Mouse (Mus musculus) ZHBTc4 (cell line): ENCODE results near the gene Aym1.
A peak's percentile ranks its signal among the peaks of the same experiment; 100 is the strongest.

ENCODE experiments used
- DNase-seq: peaks from one replicate; pipeline ENCODE4 v3.0.0-alpha.2; 2011; ENCODE audit warnings: low read depth, low spot score

The Aym1 gene

GRCm38 (mm10) chr5:113352636-113353035 lies 4.5 kb upstream of the Aym1 start:
- DNase-seq = peak; percentile 69

DNA sequence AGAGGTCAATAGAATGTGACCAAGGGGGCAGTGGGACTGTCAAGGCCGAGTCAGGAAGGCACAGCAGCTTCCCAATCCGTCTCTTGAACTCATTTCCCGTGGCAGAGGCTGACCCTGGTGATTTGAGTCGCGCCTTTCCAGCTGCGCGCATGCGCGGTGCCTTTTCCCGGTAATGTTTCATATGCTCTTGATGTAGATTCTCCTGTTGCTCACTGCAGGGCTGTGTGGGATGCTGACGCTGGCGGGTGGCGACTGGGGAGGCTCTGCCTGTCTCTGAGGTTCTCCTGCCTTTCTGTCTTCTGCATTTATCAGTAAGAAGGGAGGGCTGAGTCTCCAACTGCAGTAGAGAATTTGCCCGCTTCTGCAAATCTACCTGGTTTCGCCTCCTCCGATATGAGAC lies 2.8 kb upstream of the Aym1 start:
- peak; percentile 67 for DNase-seq

DNA sequence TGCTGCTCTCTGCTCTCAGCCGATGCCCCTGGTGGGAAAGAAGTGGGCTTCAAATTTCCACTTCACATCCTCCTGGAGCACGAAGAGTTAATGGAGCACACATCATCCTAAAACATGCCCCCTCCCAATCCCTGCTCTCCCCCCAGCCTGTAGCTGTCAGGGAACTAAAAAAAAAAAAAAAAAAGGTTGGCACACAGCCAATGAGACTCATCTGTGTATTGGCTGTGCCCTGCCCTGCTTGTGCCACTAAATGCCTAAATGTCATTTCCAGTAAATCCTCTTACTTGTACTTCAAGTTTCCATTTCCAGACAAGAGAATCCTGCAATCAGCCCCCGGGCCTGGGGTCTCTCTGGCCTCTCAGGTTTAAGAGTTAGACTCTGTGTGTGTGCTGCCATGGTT lies 562 bp downstream of the Aym1 start:
- no peak for DNase-seq

- peak; percentile 88 for DNase-seq
These were observed 1.7 kb downstream of the Aym1 start for GRCm38 (mm10) chr5:113358833-113359232.

DNA sequence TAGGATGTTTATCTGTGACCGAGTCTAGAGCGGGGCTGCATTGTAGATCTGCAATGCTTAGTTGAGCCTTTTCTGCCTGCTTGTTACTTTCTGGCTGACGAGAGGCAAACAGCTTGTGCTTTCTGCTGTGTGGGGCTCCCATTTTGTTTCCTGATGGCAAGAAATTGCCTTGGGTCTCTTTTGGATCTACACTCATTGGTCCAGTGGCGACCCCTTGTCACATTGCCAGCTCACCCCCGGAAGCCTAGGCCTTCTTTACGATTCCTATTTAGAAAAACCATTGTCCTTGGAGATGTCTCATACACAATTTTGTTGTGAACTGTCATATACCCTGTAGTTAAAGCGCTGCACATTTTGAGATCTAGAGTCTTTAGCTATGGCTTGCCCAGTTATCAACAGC lies 4.2 kb downstream of the Aym1 start:
- no peak for DNase-seq

DNA sequence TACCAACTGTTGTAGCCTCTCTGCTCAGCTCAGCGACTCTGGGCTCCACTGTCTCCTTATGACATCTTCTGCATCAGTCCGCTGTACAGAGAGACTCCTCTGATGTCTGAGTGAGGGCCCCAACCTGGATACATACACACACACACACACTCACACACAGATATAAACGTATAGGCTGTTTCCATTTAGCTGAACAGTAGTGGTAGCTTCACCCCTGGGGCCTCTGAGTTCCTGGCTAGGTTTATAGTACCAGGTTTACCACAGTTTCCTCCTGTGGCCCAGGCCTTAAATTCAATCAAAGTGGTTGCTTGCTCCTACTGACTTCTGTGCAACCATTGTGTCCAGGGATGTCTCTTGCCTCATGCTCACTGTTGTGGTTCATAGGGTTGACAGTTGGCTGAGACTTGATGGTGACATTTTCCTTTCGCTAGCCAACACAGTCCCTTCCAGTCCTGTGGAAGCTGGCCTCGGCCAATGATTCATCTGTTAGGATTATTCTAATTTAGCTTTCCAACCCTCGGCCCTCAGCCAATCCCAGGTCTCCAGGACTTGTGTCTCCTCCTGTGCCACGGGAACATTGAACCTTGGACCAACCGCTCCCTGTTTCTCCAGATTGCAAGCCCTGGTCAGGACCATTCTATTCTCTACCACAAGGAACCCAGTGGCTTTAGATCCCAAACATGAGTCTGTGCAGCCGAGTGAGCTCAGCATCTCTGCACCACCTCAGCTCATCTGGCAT lies 5.3 kb downstream of the Aym1 start:
- no peak for DNase-seq

DNA sequence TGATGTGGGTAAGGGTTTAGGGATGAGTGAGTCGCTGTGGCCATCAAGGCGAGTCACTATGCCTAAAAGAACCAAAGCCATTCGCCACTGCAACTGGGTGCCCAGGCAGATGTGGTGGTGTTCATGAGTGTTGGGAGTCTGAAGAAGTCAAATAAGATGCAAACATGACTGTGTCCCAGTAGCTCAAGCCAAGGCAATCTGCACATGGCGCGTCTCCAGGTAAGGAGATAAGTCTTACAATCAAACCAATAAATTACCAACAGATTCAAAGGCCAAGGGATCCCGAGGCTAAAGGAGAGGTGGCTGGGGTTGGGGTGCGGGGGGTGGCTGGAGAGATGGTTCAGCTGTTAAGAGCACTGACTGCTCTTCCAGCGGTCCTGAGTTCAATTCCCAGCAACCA lies 6.1 kb downstream of the Aym1 start:
- no peak for DNase-seq

DNA sequence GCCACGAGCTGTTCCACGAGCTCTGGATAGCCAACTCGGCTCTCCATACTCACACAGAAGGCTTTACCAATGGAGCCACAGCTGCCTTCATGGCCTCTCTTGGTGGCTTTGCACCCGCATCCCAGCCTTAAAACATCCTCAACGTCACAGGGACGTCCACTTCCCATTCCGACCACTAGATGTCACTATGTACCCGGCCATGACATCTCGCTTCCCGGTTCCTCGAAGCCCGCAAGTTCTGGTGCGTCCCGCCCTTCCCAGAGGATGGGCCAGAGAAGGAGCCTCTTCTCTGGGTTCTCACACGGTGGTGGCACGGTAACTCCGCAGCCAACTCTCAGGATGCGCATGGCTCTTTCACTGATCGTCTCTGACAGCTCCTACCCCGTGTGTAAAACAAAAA lies 8.8 kb downstream of the Aym1 start:
- peak; percentile 93 for DNase-seq

DNA sequence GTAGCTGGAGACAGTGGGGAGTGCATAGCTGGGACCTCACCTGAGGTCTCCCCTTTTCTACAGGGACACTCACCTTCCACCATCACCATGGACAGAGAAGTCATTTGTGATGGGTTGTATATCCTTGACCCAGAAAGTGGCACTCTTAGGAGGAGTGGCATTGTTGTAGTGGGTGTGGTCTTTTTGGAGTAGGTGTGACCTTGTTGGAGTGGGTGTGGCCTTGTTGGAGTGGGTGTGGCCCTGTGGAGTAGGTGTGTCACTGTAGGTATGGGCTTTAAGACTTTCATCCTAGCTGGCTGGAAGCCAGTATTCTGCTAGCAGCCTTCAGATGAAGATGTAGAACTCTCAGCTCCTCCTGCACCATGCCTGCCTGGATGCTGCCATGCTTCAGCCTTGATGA lies 10.6 kb downstream of the Aym1 start:
- DNase-seq = peak; percentile 70

DNA sequence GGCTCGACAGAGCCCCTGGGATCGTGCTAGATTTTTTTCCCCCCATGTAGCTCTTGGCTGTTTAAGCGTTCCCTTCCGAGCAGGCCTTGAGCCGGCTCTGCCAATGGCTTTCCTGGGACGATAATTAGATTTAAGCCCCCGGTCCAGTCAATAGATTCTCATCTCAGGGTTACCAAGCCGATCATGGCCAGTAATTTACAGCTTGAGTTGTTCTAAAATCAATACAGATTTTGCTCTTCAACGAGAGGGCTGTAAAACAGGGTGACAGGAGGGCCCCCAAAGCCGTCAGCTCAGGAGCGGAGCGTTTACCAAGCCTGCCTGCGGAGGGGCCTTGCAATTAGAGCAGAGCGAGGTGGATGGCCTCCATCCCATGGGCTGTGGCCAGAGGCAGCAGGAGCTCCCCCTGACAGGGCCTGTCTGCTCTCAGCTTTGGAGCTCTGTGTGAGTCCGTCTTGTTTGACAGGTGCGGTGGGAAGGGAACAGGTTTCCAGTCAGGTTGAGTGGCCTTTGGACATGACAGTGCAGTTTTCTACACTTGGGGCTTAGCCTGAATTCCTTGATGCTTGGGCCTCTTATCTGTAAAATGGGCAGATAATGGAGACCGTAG lies 12.3 kb downstream of the Aym1 start:
- DNase-seq = no peak

GRCm38 (mm10) chr5:113372449-113372848 lies 15.4 kb downstream of the Aym1 start:
- DNase-seq = no peak

- DNase-seq = peak; percentile 83
These were observed 16.2 kb downstream of the Aym1 start for GRCm38 (mm10) chr5:113372995-113373950.

DNA sequence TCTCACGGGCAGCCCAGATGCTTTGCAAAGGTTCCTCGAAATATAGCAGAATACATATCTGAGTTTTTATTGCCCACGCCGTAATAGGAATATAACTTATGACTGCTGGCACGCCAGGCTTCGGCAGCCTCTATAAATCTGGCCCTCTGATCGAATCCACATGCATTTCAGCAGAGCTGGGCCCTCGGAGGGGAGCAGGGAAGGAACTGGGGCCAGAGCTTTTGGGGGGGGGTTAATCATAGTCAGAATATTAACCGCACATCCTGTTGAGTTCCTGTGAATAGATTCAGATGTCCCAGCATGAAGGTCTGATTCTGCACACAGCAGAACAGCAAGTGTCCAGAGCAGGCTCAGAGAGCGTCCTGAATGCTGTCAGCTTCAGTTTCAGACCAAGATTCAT lies 17.2 kb downstream of the Aym1 start:
- DNase-seq = no peak

GRCm38 (mm10) chr5:113375783-113376182 lies 18.7 kb downstream of the Aym1 start:
- peak; percentile 90 for DNase-seq

DNA sequence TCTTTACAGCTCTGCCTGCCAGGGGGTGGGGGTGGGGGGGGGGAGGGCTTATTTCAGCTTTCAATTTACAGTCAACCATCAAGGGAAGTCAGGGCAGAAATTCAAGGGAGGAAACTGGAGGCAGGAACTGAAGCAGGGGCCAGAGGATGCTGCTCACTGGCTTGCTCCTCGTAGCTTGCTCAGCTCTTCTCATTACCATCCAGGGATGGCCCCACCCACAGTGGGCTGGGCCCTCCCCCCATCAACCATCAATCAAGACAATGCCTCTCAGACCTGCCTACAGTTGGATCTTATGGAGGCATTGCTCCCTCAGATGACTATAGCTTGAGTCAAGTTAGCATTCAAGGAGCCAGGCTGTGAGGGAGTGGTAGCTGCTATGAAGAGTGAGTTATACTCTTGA lies 19.2 kb downstream of the Aym1 start:
- DNase-seq = peak; percentile 76

GRCm38 (mm10) chr5:113379416-113379815 lies 22.3 kb downstream of the Aym1 start:
- DNase-seq = peak; percentile 65

DNA sequence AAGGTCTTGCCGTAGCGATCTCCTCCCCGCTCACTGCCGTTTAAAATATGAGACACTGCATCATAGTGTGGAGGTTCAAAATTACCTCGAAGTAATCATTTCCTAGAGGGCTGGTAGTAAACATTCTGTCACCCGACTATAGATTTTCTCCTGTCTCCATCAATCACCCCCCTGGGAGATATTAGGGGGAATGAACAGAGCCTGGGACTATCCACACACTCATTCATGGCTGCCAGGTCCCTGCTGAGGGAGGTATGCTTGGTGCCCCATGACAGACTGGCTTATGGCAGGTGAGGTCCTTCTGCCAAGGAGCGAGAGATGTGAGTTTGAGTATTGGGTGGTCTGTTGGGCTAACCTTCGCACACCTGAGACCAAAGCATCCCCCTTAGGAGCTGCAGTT lies 23.5 kb downstream of the Aym1 start:
- no peak for DNase-seq

DNA sequence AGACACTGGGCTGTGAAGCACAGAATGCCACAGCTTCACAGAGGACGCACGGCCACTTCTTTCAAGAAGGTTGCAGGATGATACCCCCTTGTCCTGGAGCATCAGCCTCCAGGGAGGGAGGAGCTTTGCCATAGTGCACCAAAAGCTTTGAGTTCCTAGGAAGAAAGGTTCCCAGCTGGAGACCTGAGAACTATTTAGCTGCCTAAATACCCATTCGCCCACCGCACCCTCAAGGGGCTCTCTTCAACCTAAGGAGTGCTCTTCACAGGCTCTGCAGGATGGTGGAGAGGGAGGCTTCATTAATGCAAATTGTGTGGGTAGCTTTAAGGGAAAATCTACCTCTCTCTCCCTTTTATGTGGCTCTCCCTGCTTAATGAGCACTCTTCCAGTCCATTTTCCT lies 25.5 kb downstream of the Aym1 start:
- peak; percentile 80 for DNase-seq

DNA sequence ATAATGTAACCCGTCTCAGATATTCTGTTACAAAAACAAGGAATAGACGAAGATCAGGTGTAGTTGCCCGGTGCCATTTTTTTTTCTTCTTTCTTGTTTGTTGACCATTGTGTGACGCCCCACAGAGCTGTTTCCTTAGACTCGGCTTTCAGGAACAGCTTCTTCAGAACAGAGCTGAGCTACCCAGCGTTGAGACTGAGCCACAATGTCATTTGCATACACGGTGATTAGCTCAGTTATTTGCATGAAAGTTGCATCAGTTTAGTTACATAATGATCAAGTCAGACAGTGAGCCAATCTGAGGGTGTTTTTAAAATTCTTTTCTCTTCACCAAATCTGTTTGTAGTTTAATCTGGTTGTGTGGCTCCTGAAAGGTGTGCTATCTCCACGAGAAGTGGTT lies 36.7 kb downstream of the Aym1 start:
- DNase-seq = peak; percentile 40

GRCm38 (mm10) chr5:113396286-113396934 lies 39.3 kb downstream of the Aym1 start:
- DNase-seq = no peak

DNA sequence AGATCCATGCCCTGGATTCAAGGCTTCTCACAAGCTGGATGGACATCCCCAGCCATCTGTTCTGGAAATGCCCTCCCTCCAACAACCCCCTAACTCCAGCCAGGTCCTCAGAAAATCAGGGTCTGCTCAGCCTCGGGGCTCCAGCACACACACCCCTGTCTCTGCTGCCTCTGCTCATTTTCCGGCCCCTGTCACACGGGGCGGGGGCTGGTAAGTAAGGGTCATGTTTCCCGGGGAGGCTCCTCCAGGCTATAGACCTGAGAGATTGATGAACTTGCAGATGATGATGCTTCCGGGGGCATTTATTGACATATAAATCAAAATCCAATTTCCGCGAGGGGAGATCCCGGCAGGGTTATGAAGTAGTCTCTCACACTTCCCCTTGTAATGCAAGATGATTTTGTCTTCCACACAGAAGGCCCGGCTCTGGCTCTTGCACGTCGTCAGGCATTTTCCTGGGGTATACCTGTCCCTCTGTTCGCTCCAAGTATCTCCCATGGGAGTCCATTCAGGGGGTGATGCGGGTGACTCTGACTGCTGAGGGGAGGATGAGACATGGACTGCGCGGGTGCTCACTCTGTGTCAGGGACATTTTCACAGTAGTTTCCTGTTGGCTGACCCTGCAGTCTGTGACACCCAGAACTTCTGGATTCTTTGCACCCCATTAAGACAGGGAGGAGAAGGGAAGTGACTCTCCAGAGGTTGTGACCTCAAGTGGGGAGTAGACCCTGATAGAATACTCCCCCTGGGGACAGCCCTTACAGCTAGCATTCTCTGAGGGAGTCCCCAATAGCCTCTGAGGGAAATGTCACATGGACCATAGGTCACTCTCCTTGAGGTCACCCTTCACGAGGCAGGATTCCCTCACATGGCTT lies 40.6 kb downstream of the Aym1 start:
- DNase-seq = no peak
